Mouse (Mus musculus): ENCODE measurements at regions not wholly inside any gene's neighbourhood (a gene's known extent, or its start where the extent isn't known, plus 50 kb on each side); places are given as distances from the start of the nearest gene placed in this dataset.

DNA sequence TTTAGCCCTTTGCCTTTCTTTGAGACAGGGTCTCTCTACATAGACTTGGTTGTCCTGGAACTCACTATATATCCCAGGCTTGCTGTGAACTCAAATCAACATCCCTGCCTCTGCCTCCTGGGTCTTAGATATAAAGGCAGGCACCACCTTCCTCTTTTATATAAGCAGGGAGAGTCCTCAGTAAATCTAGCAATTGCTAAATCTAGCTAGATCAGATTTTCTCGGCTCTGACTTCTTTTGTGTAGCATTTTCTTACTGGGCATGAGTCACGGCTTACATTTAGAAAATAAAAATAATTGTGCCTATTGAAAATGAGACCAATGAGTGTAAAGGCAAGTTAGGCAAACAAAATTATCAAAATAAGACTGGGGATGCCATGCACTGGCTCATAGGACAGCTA, 323.9 kb upstream of the Sox9 start:
- Histone ChIP-seq H3K79me2 (ENCODE audit: control insufficient read depth, insufficient read depth, low read length) (no peaks in the 10 kb centered on the region), H3K4me1 (ENCODE audit: control insufficient read depth, insufficient read depth, low read length) (no peaks in the 10 kb centered on the region), H3K36me3 (ENCODE audit: control insufficient read depth, insufficient read depth, low read length) (no peaks in the 10 kb centered on the region), H3K27ac (replicated peaks; ENCODE audit: insufficient read depth, low read depth, low read length) (no peak overlapping the region), H3K27me3 (ENCODE audit: control insufficient read depth, insufficient read depth, low read length) (no peaks in the 10 kb centered on the region), H3K4me3 (ENCODE audit: insufficient read depth, low read depth, low read length) (no peak overlapping the region), H3K9ac (ENCODE audit: low read depth, low read length) (no peak overlapping the region)
- 86% methylated on average over 2 of the region's 2 CpGs for WGBS
- no peak for DNase-seq (ENCODE audit: extremely low read depth, low read depth, low spot score)
- TF ChIP-seq CTCF (IDR thresholded peaks at IDR 0.05; ENCODE audit: low read depth, low read length) (no peak), POLR2A (IDR thresholded peaks at IDR 0.05; ENCODE audit: extremely low read depth, insufficient read depth, low read length) (no peak)

DNA sequence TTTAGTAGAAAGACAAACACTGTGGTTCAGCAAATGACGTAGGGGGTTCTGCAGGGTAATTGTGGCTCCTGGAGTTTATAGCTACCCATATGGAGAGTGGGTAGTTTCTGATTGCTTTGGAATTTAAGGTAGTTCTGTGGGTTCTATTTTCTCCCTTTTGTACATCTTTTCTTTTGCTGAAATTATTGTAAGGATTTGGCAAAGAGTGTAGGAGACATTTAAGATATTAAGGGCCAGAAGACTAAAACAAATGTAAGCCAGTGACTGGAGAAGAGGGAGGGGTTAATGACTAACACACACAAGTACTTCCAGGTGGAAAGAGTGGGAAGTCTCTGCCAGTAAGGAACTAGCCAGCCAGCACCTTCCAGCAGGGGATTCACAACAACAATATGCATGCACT, 318.9 kb upstream of the Sox9 start:
- TF ChIP-seq CTCF (IDR thresholded peaks at IDR 0.05; ENCODE audit: low read depth, low read length) = no peak
- TF ChIP-seq POLR2A (IDR thresholded peaks at IDR 0.05; ENCODE audit: extremely low read depth, insufficient read depth, low read length) = no peak
- no peaks in the 10 kb centered on the region for H3K4me1 ChIP-seq (ENCODE audit: control insufficient read depth, insufficient read depth, low read length)

DNA sequence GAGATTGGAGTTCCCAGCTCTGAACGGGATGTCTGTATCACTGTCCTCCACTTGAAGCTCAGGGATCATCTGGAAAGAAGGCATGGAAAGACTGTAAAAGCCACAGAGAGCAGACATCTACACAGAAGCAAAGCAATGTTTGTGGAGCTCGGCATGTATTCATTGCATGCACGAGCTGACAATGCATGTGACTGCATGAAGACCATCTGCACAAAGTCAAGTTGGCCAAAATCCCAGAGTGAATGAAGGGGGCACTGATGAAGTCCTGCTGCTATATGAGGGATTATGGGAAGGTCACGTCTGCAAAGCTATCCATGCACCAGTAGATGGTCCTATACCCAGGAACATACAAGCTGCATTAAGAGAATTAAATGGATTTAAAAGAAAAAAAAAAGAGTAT, 317.6 kb upstream of the Sox9 start:
- H3K4me1 ChIP-seq (ENCODE audit: control insufficient read depth, insufficient read depth, low read length) = no peaks in the 10 kb centered on the region
- no peaks in the 10 kb centered on the region for H3K79me2 ChIP-seq (ENCODE audit: control insufficient read depth, insufficient read depth, low read length)
- WGBS = 75% methylated on average over 4 of the region's 4 CpGs

More for the DNA sequence above, 318.9 kb upstream of the Sox9 start:
- DNase-seq (ENCODE audit: extremely low read depth, low read depth, low spot score) = no peak
- Histone ChIP-seq H3K9ac (ENCODE audit: low read depth, low read length) (no peak overlapping the region), H3K79me2 (ENCODE audit: control insufficient read depth, insufficient read depth, low read length) (no peaks in the 10 kb centered on the region), H3K27ac (replicated peaks; ENCODE audit: insufficient read depth, low read depth, low read length) (no peak overlapping the region), H3K27me3 (ENCODE audit: control insufficient read depth, insufficient read depth, low read length) (no peaks in the 10 kb centered on the region), H3K4me3 (ENCODE audit: insufficient read depth, low read depth, low read length) (no peak overlapping the region), H3K36me3 (ENCODE audit: control insufficient read depth, insufficient read depth, low read length) (no peaks in the 10 kb centered on the region)
- WGBS = 95% methylated on average over 1 of the region's 1 CpGs

DNA sequence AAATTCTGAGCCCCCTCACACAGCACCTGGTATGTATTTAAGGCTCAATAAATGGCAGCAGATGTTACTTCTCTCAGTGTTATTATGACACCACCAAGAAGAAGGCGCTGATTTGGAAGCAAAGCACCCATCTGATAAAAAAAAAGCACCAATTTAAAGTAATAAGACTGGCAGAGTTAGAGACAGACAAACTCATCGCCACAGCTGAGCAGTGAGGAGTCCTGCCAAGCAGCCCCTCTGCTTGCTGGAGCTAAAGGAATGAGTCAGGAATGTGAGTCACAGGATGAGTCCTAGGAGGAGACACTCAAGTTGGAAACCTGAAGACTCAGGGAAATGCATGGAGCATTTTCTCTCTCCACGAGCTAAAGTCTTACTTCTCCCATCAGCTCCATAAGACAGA, 311.7 kb upstream of the Sox9 start:
- H3K27me3 ChIP-seq (ENCODE audit: control insufficient read depth, insufficient read depth, low read length) = no peaks in the 10 kb centered on the region
- 69% methylated on average over 3 of the region's 3 CpGs for WGBS
- no peak overlapping the region for H3K9ac ChIP-seq (ENCODE audit: low read depth, low read length)
- H3K27ac ChIP-seq (replicated peaks; ENCODE audit: insufficient read depth, low read depth, low read length) = no peak overlapping the region
- H3K4me3 ChIP-seq (ENCODE audit: insufficient read depth, low read depth, low read length) = no peak overlapping the region
- no peak for TF ChIP-seq CTCF (IDR thresholded peaks at IDR 0.05; ENCODE audit: low read depth, low read length)
- TF ChIP-seq POLR2A (IDR thresholded peaks at IDR 0.05; ENCODE audit: extremely low read depth, insufficient read depth, low read length) = no peak
- no peaks in the 10 kb centered on the region for H3K79me2 ChIP-seq (ENCODE audit: control insufficient read depth, insufficient read depth, low read length)
- H3K4me1 ChIP-seq (ENCODE audit: control insufficient read depth, insufficient read depth, low read length) = no peaks in the 10 kb centered on the region
- DNase-seq (ENCODE audit: extremely low read depth, low read depth, low spot score) = no peak
- no peaks in the 10 kb centered on the region for H3K36me3 ChIP-seq (ENCODE audit: control insufficient read depth, insufficient read depth, low read length)

More for the DNA sequence above, 317.6 kb upstream of the Sox9 start:
- H3K27me3 ChIP-seq (ENCODE audit: control insufficient read depth, insufficient read depth, low read length) = no peaks in the 10 kb centered on the region
- no peak for DNase-seq (ENCODE audit: extremely low read depth, low read depth, low spot score)
- H3K27ac ChIP-seq (replicated peaks; ENCODE audit: insufficient read depth, low read depth, low read length) = no peak overlapping the region
- H3K36me3 ChIP-seq (ENCODE audit: control insufficient read depth, insufficient read depth, low read length) = no peaks in the 10 kb centered on the region
- H3K9ac ChIP-seq (ENCODE audit: low read depth, low read length) = no peak overlapping the region
- TF ChIP-seq CTCF (IDR thresholded peaks at IDR 0.05; ENCODE audit: low read depth, low read length) (no peak), POLR2A (IDR thresholded peaks at IDR 0.05; ENCODE audit: extremely low read depth, insufficient read depth, low read length) (no peak)
- H3K4me3 ChIP-seq (ENCODE audit: insufficient read depth, low read depth, low read length) = no peak overlapping the region

DNA sequence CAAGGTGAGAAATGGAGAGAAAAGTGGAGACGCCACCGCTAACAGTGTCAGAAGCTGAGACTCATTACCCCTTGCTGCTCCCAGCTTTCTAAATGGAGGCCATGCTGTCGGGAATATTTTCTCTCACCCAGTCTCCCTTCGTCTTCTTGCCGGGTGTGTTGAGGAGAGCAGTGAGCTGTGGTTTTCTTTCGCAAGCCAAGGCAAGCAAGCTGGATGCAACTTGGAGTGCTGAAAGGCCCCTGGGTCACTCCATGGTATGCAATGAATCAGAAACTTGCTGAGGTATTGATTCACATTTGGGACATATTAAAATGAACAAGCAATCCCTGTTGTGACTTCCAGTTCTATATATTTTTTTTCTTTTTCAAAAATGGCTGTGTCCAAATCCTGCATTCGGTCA, 308.8 kb upstream of the Sox9 start:
- H3K9ac ChIP-seq (ENCODE audit: low read depth, low read length) = no peak overlapping the region
- no peak overlapping the region for H3K27ac ChIP-seq (replicated peaks; ENCODE audit: insufficient read depth, low read depth, low read length)
- no peak for DNase-seq (ENCODE audit: extremely low read depth, low read depth, low spot score)
- WGBS = 85% methylated on average over 7 of the region's 7 CpGs
- no peaks in the 10 kb centered on the region for H3K4me1 ChIP-seq (ENCODE audit: control insufficient read depth, insufficient read depth, low read length)
- H3K79me2 ChIP-seq (ENCODE audit: control insufficient read depth, insufficient read depth, low read length) = no peaks in the 10 kb centered on the region
- H3K36me3 ChIP-seq (ENCODE audit: control insufficient read depth, insufficient read depth, low read length) = no peaks in the 10 kb centered on the region
- H3K27me3 ChIP-seq (ENCODE audit: control insufficient read depth, insufficient read depth, low read length) = no peaks in the 10 kb centered on the region
- TF ChIP-seq CTCF (IDR thresholded peaks at IDR 0.05; ENCODE audit: low read depth, low read length) (no peak), POLR2A (IDR thresholded peaks at IDR 0.05; ENCODE audit: extremely low read depth, insufficient read depth, low read length) (no peak)
- H3K4me3 ChIP-seq (ENCODE audit: insufficient read depth, low read depth, low read length) = no peak overlapping the region

DNA sequence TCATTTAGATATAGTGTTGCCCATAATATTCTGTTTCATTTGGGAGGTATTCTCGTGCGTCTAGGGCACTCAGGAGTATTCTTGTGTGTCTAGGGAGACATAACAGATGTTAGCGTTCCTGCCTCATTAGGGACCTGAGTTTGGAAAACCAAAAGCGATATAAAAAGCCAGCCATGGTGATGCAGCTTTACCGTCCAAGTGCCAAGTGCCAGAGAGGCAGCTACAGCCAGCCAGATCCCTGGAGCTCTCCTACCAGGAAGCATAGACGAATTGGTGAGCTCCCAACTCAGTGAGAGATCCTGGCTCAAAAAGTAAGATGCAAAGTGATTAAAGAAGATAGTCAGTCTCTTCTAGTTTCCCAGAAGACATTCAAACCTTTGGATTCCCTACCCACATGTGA, 308.3 kb upstream of the Sox9 start:
- DNase-seq (ENCODE audit: extremely low read depth, low read depth, low spot score) = no peak
- Histone ChIP-seq H3K79me2 (ENCODE audit: control insufficient read depth, insufficient read depth, low read length) (no peaks in the 10 kb centered on the region), H3K27ac (replicated peaks; ENCODE audit: insufficient read depth, low read depth, low read length) (no peak overlapping the region), H3K36me3 (ENCODE audit: control insufficient read depth, insufficient read depth, low read length) (no peaks in the 10 kb centered on the region), H3K27me3 (ENCODE audit: control insufficient read depth, insufficient read depth, low read length) (no peaks in the 10 kb centered on the region), H3K9ac (ENCODE audit: low read depth, low read length) (no peak overlapping the region), H3K4me1 (ENCODE audit: control insufficient read depth, insufficient read depth, low read length) (no peaks in the 10 kb centered on the region), H3K4me3 (ENCODE audit: insufficient read depth, low read depth, low read length) (no peak overlapping the region)
- TF ChIP-seq CTCF (IDR thresholded peaks at IDR 0.05; ENCODE audit: low read depth, low read length) (no peak), POLR2A (IDR thresholded peaks at IDR 0.05; ENCODE audit: extremely low read depth, insufficient read depth, low read length) (no peak)
- WGBS = 80% methylated on average over 6 of the region's 6 CpGs
